Mouse (Mus musculus) c-Kit-positive CD71-positive TER-119-positive erythroid progenitor cells, embryonic 14.5 days (primary cell): ENCODE data around the gene Rab20.
"Not testable (repeated sequence)": the region's sequence is repeated elsewhere in the genome, so short reads cannot be mapped to it uniquely, and the experiment has no call there.

Experiments used
- DNase-seq: peaks from one replicate; pipeline ENCODE4 v3.0.0-alpha.2; 2013; ENCODE audit warnings: low spot score

The Rab20 gene

DNA sequence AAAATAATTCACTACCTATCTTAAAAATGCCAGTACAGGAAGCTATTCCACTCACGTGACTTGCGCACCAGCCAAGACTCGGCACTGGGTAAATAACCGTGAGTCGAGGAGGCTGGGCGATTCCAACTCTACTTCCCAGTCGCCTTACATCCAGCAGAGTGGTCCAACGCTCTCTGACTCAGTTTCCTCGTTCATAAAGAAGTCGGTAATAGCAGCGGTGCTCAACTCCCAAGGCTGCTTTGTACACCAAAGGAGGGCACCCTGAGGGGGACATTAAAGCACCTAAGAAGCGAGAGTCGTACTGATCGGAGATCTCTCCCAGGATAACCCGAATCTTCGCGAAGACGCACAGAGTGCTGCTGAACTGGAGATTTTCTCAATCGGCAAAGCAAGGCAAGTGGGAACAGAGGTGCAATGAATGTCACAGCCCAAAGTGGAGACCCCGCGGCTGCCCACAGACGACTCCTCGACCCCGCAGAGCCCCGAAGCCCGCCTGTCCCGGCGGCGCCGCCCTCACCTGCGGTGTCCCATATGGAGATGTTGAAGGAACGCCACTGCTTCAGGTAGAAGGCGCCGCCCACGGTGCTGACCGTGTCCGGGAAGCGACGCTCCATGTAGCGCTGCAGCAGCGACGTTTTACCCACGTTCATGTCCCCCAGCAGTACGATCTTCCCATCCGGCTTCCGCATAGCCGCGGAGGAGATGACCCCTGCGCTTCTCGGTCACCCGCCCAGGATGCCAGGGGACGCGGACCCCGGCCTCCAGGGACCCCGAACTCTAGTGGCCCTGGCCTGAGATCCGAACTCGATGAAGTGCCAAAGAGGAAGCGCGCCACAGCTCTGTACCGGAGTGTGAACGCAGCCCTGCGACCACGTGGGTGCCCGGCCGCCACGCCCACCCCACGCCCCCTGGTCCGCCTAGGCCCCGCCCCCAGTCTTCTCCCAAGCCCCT lies at the start of gene Rab20:
Gene Rab20 (minus strand): TSS at position 900 of the 951 bp plus-strand sequence.
- no peak for DNase-seq

- no peak for DNase-seq
Observed at GRCm38 (mm10) chr8:11523331-11523730, 44.8 kb upstream of the Rab20 start.

DNA sequence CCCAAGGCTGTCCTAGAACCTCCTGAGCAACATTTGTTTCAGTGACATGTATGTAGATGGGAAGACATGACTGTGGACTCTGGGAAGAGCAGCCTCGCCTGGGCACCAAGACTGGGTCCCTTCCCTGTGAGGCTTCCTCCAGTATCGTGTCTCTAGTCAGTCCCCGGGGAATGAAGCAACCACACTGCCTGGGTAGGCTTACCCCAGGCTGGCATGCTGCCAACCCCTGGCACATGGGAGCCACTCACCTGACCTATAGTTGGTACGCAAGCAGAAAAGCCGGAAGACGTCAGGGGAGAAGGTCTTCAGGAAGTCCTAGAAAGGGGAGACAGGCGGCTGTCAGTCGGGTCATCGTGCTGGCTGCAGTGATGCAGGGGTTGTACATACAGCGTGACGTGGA lies 40.2 kb upstream of the Rab20 start:
- DNase-seq, result no peak

DNA sequence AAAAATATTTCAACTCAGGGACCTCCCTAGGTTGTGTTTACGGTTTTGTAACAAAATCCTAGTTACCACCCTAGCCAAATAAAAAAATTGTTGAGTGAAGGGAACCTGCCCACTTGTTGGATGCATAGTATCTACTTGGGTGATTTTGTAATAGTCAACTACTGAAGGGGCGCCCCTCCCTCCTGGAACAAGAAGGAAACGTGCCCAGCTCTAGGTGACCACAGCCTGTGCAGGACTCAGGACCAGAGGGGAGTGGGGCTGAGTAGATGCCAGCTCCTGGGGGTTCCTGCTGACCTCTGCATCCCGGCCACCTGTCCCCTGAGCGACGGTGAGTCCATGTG lies 39.5 kb upstream of the Rab20 start:
- DNase-seq, result no peak

- DNase-seq, result no peak
Observed at GRCm38 (mm10) chr8:11517366-11518055, 39.0 kb upstream of the Rab20 start.

GRCm38 (mm10) chr8:11516292-11516691 lies 37.8 kb upstream of the Rab20 start:
- no peak for DNase-seq

DNA sequence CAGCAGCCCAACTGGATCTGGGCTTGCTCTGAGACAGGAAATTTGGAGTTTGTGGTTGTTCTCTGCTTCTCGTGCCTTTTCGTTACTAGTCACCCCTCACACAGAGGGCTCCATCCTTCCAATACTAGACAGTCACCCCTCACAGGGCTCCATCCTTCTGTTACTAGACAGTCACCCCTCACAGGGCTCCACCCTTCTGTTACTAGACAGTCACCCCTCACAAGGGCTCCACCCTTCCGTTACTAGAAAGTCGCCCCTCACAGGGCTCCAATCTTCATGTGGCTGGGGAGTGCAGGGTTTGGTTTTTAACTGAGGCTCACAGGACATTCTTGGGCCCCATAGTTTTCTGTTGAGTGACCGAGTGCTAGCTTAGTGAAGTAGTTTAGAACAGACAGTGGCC lies 34.7 kb upstream of the Rab20 start:
- DNase-seq, result peak; percentile 19

DNA sequence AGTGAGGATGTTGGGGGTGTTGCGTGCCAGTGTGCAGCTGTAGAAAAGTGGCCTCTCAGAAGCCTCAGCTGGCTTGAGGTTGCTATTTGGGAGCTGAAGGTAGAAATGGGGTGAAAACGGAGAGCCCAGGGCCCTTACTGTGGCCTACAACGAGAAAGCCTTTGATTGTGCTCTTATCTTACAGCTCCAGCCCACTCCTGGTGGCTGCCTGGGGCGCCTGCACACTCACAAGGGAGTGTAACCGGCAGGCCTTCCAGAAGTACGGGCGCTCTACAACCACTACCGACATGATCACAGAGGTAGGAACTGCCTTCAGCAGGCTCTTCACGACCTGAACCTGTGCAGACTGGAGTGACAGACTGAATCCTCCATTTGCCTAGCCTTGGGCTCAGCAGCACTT lies 34.2 kb upstream of the Rab20 start:
- DNase-seq, result peak; percentile 70

DNA sequence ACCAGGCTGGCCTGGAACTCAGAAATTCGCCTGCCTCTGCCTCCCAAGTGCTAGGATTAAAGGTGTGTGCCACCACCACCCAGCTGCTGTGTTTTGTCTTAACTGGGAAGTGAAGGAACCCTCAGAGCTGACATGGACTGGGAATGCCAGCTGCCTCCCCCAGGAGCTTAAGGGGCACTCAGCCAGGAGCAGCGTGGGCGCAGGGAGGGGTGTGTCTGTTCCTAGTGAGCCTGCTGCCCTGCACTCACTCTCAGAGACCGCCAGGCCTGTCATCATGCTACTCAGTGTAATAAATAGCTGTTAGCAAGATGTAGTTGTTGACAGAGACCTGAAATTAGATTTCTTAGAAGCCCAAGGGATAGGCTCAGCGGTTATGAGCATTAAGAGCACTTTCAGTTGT lies 32.5 kb upstream of the Rab20 start:
- DNase-seq, result no peak

DNA sequence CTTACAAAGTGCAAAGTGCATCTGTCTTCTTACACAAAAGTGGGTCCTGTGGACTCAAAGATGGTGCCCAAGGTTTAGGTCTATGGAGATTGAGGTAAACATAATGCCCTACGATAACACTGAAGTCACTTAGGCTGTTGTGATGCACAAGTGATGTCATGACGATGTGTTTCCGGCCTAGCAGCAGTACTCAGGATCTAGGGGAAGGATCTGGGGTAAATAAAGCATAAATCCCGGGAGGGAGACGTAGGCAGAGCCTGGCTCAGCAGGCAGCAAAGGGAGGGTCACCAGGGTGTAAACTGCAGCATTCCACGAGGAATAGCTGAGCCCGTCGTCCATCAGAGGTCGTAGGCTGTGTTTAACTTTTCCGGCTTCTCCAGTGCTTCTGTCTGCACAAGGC lies 30.4 kb upstream of the Rab20 start:
- no peak for DNase-seq

- DNase-seq, result peak; percentile 47
Observed at GRCm38 (mm10) chr8:11506802-11507201, 28.3 kb upstream of the Rab20 start.

- no peak for DNase-seq
Observed at GRCm38 (mm10) chr8:11506074-11506473, 27.6 kb upstream of the Rab20 start.

DNA sequence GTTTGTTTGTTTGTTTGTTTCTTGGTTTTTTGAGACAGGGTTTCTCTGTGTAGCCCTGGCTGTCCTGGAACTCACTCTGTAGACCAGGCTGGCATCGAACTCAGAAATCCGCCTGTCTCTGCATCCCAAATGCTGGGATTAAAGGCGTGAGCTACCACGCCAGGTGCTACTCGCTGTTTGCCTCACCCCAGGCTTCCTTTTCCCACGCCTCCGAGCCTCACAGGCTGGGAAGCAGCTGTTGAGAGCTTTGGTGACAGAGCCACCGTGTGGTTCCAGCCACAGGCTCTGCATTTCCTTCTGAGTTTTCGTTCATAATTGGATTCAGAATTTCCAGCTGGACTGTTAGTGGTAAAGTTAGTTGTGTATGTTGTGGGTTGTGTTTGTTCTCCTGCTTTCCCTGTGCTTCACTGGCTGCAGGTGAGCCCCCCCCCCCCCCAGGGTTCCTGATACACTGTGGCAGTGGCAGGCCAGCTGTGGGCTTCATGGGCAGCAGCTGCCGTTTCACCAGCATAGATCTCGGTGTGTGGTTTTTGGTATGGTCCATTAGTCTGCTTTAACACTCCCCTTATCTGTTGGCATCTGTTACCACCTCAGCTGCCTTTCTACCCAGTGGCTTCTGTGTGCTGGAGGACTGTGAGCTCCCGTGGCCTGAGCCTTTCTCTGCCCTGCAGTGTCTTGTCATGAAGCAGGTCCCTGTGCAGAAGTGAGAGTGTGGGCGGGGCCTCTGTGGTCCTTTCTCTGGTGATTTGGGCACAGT lies 25.1 kb upstream of the Rab20 start:
- DNase-seq, result no peak

DNA sequence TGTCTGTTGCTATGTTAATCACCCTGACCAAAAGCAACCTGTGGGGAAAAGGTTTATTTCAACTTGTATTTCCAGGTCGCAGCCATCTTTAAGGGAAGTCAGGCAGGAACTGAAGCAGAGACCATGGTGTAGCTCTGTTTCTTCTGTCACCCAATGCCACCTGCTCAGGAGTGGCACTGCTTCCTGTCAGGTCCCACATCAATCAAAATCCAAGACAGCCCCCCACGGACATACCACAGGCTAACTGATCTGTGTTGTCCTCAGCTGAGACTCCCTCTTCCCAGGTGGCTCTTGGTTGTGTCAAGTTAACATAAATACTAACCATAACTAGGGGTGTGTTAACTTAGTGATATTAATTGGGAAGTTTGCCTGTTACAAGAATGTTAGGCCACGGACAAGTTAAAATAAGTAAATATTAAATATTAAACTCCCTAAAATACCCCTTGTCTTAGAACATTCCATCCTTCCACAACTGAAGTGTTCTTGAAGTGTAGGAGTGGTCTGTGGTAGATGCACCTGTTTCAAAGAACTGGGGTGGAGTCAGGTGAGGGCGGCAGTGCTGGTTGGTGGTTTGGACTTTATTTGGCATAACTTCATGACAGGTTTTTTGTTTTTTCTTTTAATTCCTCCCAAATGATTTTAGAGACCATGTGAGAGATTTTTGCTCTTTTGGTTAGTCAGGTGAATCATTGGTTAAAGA lies 20.4 kb upstream of the Rab20 start:
- DNase-seq, result no peak

GRCm38 (mm10) chr8:11498281-11498680 lies 19.8 kb upstream of the Rab20 start:
- no peak for DNase-seq

DNA sequence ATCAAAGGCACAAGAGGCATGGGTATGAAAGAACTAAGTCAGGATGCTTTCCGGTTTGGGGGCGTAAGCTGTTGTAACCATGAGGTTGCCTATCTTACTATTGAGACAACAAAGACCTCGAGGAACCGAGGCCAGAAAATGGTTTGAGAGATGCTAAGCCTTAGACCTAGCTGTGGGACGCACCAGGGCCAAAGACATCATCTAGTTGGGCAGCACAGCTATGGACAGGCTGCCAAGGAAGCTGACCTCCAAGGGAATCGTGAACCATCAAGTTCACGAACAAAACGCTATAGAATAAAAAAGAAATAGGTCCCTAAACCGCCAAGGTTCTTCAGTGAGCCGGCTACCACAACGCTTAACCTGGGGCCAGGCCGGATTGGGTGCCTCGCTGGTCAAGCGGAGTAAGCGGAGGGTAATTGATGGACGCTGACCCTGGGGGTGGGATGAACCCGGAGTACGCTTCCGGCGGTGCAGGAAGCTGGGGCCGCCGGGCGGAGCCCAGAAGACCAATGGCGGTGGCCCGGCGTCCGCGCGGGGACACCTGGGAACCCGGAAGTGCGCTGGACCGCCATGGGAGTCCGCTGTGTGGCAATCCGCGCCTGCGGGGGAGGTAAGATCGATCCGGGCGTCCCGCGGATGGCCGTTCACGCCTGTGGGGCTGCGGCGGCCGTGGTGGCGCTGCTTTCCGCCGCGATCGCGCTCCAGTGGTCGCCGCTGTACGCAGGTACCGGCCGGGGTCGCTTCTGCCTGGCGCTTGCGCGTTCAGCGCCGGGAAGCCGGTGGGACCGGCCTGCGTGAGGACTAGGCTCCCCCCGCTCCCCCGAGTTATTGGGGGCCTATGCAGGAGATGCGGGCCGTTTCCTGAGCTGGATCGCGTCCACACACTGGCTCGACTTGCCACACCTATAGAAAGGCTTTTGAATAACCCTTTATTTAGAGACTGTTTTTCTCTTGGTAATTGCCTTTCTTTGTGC lies 18.8 kb upstream of the Rab20 start, which contains the start of gene Naxd:
Gene Naxd (plus strand): TSS at position 490 of the 974 bp plus-strand sequence.
- peak; percentile 86 for DNase-seq

- DNase-seq, result not testable (repeated sequence)
Observed at GRCm38 (mm10) chr8:11492340-11492739, 13.8 kb upstream of the Rab20 start.

DNA sequence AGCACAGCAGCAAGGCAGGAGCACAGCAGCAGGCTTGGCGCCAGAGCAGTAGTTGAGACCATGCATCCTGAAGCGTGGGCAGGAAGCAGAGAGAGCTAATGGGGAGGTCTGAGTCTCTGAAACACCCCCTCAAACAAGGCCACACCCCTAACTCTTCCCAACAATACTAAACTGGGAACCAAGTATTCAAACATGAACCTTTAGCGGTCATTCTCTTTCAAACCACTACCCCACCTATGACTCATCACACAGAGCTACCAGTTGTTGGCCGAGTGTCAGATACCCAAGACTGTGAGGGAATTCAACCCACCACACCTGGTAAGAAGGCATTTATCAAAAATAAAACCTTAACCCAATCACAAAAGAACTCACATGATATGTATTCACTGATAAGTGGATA lies 8.7 kb upstream of the Rab20 start:
- DNase-seq, result no peak

- peak; percentile 51 for DNase-seq
Observed at GRCm38 (mm10) chr8:11486142-11486541, 7.6 kb upstream of the Rab20 start.

DNA sequence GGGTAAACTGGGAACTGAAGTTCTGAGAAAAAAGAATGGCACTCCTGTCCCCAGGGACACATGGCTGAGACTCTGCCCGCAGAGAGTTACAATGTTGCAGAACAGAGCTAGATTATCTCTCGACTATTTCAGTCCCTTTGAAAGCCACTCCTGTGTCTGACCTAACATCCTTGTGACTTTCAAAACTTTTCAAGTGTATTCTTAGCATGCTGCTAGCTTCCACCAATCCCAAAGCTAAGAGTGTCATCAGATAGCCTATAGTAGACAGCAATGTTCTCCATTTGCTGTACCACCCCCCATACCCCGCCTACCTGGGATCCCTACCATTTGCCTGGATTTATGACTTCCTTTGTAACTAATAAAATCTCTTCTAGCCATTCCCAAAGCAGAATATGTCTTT lies 4.0 kb upstream of the Rab20 start:
- DNase-seq, result no peak

DNA sequence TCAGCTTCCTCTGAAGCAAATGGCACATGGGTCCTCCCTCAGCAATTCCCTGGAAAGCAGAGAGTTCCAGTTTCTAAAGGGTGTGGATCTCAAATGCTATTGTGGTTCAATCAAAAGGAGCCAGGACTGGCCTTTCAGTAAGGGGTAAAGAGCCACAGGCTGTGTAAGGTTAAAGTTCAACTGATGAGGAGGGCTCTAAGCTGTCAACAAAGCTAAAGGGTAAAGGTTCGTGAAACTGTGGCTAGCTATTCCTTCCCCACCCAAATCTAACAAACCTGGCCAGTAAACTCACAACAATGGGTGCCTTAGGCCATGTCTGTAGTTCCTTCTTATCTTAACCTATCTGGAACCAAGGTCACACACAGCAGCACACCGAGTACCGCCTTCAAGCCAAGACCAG lies 3.4 kb upstream of the Rab20 start:
- no peak for DNase-seq
